Mouse (Mus musculus): ENCODE results near the gene Cmtm1. TPM values are rescaled to one million over a fixed set of nuclear protein-coding genes. Genes with fewer than 3 reads are reported as not detected.
A peak's percentile ranks its signal among the peaks of the same experiment; 100 is the strongest.
"Not testable (repeated sequence)": the region's sequence is repeated elsewhere in the genome, so short reads cannot be mapped to it uniquely, and the experiment has no call there.

Cmtm1 gene
- polyA plus RNA-seq, 1 experiment from 2014 or later, result not detected

DNA sequence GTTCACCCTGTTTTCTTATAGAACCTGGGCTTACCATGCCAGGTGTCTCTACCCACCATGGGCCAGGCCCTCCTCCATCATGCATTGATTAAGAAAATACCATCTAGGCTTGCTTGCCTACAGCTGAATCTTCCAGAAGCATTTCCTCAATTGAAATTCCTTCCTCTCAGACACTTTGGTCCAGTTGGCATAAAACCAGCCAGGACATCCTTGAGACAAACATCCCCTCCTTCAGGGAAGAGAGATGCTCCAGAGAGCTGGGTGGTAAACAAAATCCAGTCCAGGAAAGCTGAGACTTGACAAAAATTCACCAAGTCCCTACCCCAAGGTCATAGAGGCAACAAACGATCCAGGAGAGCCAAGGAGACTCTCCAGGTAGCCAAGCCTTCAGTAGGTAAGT, 24.3 kb upstream of the Cmtm1 start:
- H3K36me3 ChIP-seq (ENCODE audit: control insufficient read depth, insufficient read depth, low read length), result no peaks in the 10 kb centered on the region
- H3K4me2 ChIP-seq, result no peak overlapping the region
- H3K4me3 ChIP-seq (ENCODE audit: low read depth, low read length), result no peak overlapping the region
- H3K9me3 ChIP-seq (ENCODE audit: control insufficient read depth, low read length), result no peaks in the 10 kb centered on the region
- DNase-seq (ENCODE audit: low spot score) (peak; percentile 25), ATAC-seq (replicated peaks; ENCODE audit: low FRiP score) (no peak)
- peaks cover 5% of the 10 kb centered on the region for H3K4me1 ChIP-seq (replicated peaks; ENCODE audit: control insufficient read depth, insufficient read depth, low read length)
- no peaks in the 10 kb centered on the region for H3K27me3 ChIP-seq (replicated peaks; ENCODE audit: control insufficient read depth, insufficient read depth, low read length)
- H3K9ac ChIP-seq (ENCODE audit: low read depth, low read length), result no peak overlapping the region
- WGBS, result 76% methylated on average over 1 of the region's 1 CpGs
- no peak overlapping the region for H3K27ac ChIP-seq (ENCODE audit: low read depth, low read length)

DNA sequence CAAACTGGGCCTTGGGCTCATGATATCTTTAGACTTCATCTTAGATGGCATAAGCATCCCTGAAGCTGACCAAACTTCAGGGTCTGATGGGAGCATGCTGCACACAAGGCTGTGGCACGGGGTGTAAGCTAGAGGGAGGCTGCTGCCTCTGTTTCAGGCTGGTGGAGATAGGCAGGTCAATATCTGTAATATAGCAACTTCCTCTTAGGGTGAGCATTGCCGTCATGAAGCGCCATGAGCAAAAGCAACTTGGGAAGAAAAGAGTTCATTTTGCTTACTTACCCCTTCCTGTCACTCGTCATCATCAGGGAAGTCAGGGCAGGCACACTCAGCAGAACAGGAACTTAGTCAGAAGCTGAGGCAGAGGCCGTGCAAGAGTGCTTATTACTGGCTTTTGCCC, 23.8 kb upstream of the Cmtm1 start:
- no peaks in the 10 kb centered on the region for H3K36me3 ChIP-seq (ENCODE audit: control insufficient read depth, insufficient read depth, low read length)
- no peak overlapping the region for H3K9ac ChIP-seq (ENCODE audit: low read depth, low read length)
- peak overlapping the region; percentile 23; the same call in 1 of the 2 replicates for H3K27ac ChIP-seq (ENCODE audit: low read depth, low read length)
- WGBS, result 44% methylated on average over 5 of the region's 5 CpGs
- H3K9me3 ChIP-seq (ENCODE audit: control insufficient read depth, low read length), result no peaks in the 10 kb centered on the region
- H3K4me1 ChIP-seq (replicated peaks; ENCODE audit: control insufficient read depth, insufficient read depth, low read length), result peaks cover 5% of the 10 kb centered on the region
- H3K4me2 ChIP-seq, result no peak overlapping the region
- peak; percentile 26 for DNase-seq (ENCODE audit: low spot score)
- H3K4me3 ChIP-seq (ENCODE audit: low read depth, low read length), result no peak overlapping the region
- H3K27me3 ChIP-seq (replicated peaks; ENCODE audit: control insufficient read depth, insufficient read depth, low read length), result no peaks in the 10 kb centered on the region
- ATAC-seq (replicated peaks; ENCODE audit: low FRiP score), result peak; percentile 50; the same call in 1 of the 2 replicates

DNA sequence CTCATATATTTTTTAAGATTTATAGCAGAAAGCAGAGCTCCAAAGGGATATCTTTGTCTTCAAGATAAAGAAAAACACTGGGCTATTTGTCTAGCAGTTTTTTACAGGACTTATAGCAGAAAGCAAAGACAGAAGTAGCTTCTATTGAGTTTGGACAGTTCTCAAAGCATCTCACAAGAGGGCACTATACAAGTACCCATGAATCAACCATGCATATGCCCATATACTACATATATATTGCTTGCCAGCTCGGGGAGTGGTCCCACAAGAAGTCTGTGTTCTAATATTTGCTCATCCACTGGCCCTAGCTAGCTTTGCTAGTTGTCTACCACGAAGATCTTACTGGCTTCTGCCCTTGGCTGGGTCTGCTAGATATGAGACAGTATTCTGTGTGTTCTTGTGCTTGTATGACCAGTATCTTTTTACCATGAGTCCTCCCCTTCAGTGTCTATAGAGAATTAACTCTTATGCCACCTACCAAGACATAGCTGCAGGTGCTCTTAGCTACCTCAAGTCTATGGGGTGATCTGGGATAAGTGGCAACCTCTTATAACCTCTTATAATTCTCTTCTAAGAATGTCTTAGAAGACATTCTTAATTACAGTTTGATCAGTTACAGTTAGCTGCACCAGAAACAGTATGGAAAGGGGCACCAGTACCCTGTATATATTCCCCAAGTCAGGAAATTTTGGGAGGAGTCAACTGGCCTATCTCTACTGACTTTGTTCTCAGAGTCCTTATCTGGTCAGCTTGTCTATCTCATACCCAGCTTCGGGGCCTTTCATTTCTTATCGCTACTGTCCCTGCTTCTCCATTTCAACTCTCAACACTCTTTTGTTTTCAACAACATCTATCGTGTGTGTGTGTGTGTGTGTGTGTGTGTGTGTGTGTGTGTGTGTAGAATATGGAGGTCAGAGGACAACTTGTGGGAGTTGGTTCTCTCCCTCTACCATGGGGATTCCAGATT, 23.0 kb upstream of the Cmtm1 start:
- peak; percentile 71 for ATAC-seq (replicated peaks; ENCODE audit: low FRiP score)
- peak; percentile 30 for DNase-seq (ENCODE audit: low spot score)

DNA sequence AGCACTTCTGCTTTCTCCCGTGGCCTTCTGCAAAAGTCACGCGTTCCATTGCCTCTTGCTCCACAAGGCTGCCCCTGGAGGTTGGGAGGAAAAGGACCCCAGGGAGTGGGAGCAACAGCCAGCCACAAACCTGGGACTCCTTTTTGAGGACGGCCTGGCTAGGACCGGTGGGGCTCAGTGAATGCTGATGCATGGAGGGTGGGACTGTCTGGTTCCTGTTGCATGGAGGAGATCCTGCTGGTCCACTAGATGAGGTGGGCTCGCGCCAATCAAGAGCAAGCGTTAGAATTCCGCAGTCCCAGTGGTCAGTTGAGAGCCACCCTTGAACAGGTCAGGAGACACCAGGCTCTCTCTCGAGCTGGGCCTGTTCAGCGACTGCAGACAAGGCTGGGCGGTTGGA, 12.0 kb upstream of the Cmtm1 start, which contains the start of gene Cmtm2b:
Cmtm2b (plus strand) TSS at position 301 of the 400 bp plus-strand sequence.
- H3K9ac ChIP-seq (ENCODE audit: low read depth, low read length); H3K27ac ChIP-seq (ENCODE audit: low read depth, low read length); H3K4me2 ChIP-seq; H3K4me3 ChIP-seq (ENCODE audit: low read depth, low read length); H3K9me3 ChIP-seq (ENCODE audit: control insufficient read depth, low read length); DNase-seq (ENCODE audit: low spot score); H3K36me3 ChIP-seq (ENCODE audit: control insufficient read depth, insufficient read depth, low read length); H3K4me1 ChIP-seq (replicated peaks; ENCODE audit: control insufficient read depth, insufficient read depth, low read length); H3K27me3 ChIP-seq (replicated peaks; ENCODE audit: control insufficient read depth, insufficient read depth, low read length); ATAC-seq (replicated peaks; ENCODE audit: low FRiP score): not testable (repeated sequence)
- 85% methylated on average over 12 of the region's 12 CpGs for WGBS

More for the DNA sequence above, 23.0 kb upstream of the Cmtm1 start:
- no peak overlapping the region for H3K9ac ChIP-seq (ENCODE audit: low read depth, low read length)
- H3K4me2 ChIP-seq, result no peak overlapping the region
- no peaks in the 10 kb centered on the region for H3K36me3 ChIP-seq (ENCODE audit: control insufficient read depth, insufficient read depth, low read length)
- peaks cover 5% of the 10 kb centered on the region for H3K4me1 ChIP-seq (replicated peaks; ENCODE audit: control insufficient read depth, insufficient read depth, low read length)
- H3K9me3 ChIP-seq (ENCODE audit: control insufficient read depth, low read length), result no peaks in the 10 kb centered on the region
- no peaks in the 10 kb centered on the region for H3K27me3 ChIP-seq (replicated peaks; ENCODE audit: control insufficient read depth, insufficient read depth, low read length)
- H3K27ac ChIP-seq (ENCODE audit: low read depth, low read length), result peak overlapping the region; percentile 23; the same call in 1 of the 2 replicates
- no peak overlapping the region for H3K4me3 ChIP-seq (ENCODE audit: low read depth, low read length)
- 38% methylated on average over 5 of the region's 5 CpGs for WGBS

DNA sequence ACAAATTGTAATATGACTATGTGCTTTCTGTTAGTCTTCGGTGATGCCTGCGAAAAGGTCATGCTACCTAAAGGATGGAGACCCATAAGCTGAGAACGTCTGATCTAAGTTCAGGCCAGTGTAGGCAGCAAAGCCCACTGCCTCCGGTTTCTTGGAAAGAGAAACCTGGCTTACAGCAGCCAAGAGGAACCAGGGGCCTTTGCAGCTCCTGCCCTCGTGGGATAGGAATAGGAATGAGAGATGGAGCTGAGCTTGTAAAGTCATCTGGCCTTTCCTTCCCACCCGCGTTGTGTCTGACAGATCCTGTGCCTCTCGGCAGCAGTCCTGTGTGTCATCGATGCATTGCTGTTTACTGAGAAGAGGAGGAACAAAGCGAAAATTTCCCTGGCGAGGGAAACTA, 11.3 kb upstream of the Cmtm1 start, which contains the start of gene Gm11020:
Gm11020 (plus strand) TSS at position 301 of the 400 bp plus-strand sequence.
- not testable (repeated sequence) for H3K4me1 ChIP-seq (replicated peaks; ENCODE audit: control insufficient read depth, insufficient read depth, low read length); H3K9ac ChIP-seq (ENCODE audit: low read depth, low read length); H3K4me3 ChIP-seq (ENCODE audit: low read depth, low read length); H3K4me2 ChIP-seq; H3K36me3 ChIP-seq (ENCODE audit: control insufficient read depth, insufficient read depth, low read length); DNase-seq (ENCODE audit: low spot score); H3K27me3 ChIP-seq (replicated peaks; ENCODE audit: control insufficient read depth, insufficient read depth, low read length); H3K27ac ChIP-seq (ENCODE audit: low read depth, low read length); H3K9me3 ChIP-seq (ENCODE audit: control insufficient read depth, low read length); ATAC-seq (replicated peaks; ENCODE audit: low FRiP score)
- 80% methylated on average over 9 of the region's 11 CpGs for WGBS

DNA sequence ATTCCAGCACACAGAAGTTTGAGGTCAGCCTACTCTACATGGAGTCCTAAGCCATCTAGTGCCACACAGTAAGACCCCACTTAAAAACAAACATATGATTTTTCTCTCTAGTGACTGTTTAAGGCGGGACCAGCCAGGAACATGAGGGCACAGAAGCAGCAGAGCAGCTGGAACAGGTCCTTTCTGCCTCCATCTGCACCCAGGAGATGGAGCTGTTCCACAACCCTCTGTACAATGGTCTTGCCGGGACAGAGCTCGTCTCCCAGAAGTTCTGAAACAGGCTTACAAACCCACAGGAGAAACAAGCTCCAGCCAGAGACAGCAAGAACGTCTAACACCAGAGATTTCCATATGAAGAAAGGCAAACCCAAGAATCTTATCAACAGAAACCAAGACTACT, 3.4 kb upstream of the Cmtm1 start:
- no peak overlapping the region for H3K4me2 ChIP-seq
- ATAC-seq (replicated peaks; ENCODE audit: low FRiP score) (no peak), DNase-seq (ENCODE audit: low spot score) (no peak)
- H3K9ac ChIP-seq (ENCODE audit: low read depth, low read length), result no peak overlapping the region
- H3K9me3 ChIP-seq (ENCODE audit: control insufficient read depth, low read length), result no peaks in the 10 kb centered on the region
- no peaks in the 10 kb centered on the region for H3K4me1 ChIP-seq (replicated peaks; ENCODE audit: control insufficient read depth, insufficient read depth, low read length)
- 64% methylated on average over 4 of the region's 4 CpGs for WGBS
- no peaks in the 10 kb centered on the region for H3K27me3 ChIP-seq (replicated peaks; ENCODE audit: control insufficient read depth, insufficient read depth, low read length)
- no peak overlapping the region for H3K4me3 ChIP-seq (ENCODE audit: low read depth, low read length)
- no peaks in the 10 kb centered on the region for H3K36me3 ChIP-seq (ENCODE audit: control insufficient read depth, insufficient read depth, low read length)
- no peak overlapping the region for H3K27ac ChIP-seq (ENCODE audit: low read depth, low read length)

DNA sequence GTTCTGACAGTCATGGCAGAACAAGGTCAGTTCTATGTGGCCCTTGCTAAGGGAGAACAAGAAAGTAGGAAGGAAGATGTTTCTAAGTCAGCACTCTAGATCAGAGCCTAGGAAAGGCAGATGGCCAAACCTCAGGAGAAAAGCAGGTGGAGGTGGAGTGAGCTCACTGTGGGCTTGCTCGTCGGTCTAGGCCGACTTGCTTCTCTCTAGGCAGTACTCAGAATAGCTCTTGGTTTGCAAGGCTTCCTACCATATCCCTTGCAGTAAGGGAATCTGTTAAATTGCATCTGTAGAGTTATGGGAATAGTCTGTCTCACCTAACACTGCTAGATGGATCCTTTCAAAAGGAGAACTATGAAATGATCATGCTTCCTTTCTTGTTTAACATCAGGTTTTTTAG, 2.1 kb upstream of the Cmtm1 start:
- not testable (repeated sequence) for H3K27ac ChIP-seq (ENCODE audit: low read depth, low read length); H3K9me3 ChIP-seq (ENCODE audit: control insufficient read depth, low read length); H3K4me1 ChIP-seq (replicated peaks; ENCODE audit: control insufficient read depth, insufficient read depth, low read length); ATAC-seq (replicated peaks; ENCODE audit: low FRiP score); H3K36me3 ChIP-seq (ENCODE audit: control insufficient read depth, insufficient read depth, low read length); H3K9ac ChIP-seq (ENCODE audit: low read depth, low read length); H3K4me2 ChIP-seq; DNase-seq (ENCODE audit: low spot score); H3K27me3 ChIP-seq (replicated peaks; ENCODE audit: control insufficient read depth, insufficient read depth, low read length); H3K4me3 ChIP-seq (ENCODE audit: low read depth, low read length)
- 82% methylated on average over 3 of the region's 3 CpGs for WGBS

DNA sequence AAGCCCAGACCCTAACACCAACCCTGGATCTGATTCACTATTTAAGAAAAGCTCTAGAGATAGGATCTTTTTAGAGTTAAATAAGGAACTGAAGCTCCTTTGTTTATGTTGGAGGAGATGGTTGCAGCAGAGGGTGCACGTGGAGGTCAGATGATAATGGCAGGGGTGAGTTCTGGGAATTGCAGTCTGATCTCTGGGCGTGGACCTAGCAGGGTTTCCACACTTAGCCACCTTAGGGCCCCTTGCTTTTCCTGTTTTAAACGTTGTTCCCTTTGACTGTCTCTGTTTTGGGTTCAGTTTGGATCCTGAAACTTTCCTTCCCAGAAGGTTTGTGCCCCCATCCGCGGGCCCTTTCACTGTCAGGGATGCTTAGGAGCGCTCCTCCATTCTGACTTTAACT, 1.6 kb downstream of the Cmtm1 start:
- H3K9ac ChIP-seq (ENCODE audit: low read depth, low read length); H3K36me3 ChIP-seq (ENCODE audit: control insufficient read depth, insufficient read depth, low read length); H3K4me1 ChIP-seq (replicated peaks; ENCODE audit: control insufficient read depth, insufficient read depth, low read length); DNase-seq (ENCODE audit: low spot score); H3K4me2 ChIP-seq; H3K4me3 ChIP-seq (ENCODE audit: low read depth, low read length); H3K27ac ChIP-seq (ENCODE audit: low read depth, low read length); H3K27me3 ChIP-seq (replicated peaks; ENCODE audit: control insufficient read depth, insufficient read depth, low read length); H3K9me3 ChIP-seq (ENCODE audit: control insufficient read depth, low read length): not testable (repeated sequence)
- 46% methylated on average over 6 of the region's 6 CpGs for WGBS
- ATAC-seq (replicated peaks; ENCODE audit: low FRiP score), result 0 out of 2 replicates have a peak, but pooled peaks have one; percentile 34

DNA sequence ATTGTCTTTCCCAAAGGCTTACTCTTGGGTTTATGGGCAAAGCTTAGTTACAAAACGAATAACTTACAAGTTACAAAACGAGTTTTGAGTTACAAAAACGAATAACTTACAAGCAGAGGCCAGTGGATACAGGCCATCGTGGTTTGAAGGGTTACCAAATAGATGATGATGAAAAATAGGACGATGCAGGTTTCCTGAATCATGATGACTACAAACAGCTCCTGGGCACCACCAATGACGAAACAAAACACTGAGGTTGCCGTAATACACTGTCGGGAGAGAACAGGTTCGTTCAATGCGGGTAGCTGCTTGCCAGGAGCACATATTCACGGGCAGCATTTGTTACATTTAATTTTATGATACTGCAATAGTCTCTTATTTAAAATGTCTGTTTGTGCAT, 5.0 kb downstream of the Cmtm1 start:
- no peaks in the 10 kb centered on the region for H3K27me3 ChIP-seq (replicated peaks; ENCODE audit: control insufficient read depth, insufficient read depth, low read length)
- H3K4me3 ChIP-seq (ENCODE audit: low read depth, low read length), result no peak overlapping the region
- no peak overlapping the region for H3K9ac ChIP-seq (ENCODE audit: low read depth, low read length)
- WGBS, result 80% methylated on average over 11 of the region's 11 CpGs
- no peak for DNase-seq (ENCODE audit: low spot score)
- no peaks in the 10 kb centered on the region for H3K4me1 ChIP-seq (replicated peaks; ENCODE audit: control insufficient read depth, insufficient read depth, low read length)
- no peaks in the 10 kb centered on the region for H3K36me3 ChIP-seq (ENCODE audit: control insufficient read depth, insufficient read depth, low read length)
- ATAC-seq (replicated peaks; ENCODE audit: low FRiP score), result no peak
- H3K4me2 ChIP-seq, result no peak overlapping the region
- no peaks in the 10 kb centered on the region for H3K9me3 ChIP-seq (ENCODE audit: control insufficient read depth, low read length)
- no peak overlapping the region for H3K27ac ChIP-seq (ENCODE audit: low read depth, low read length)
